Mouse (Mus musculus): ENCODE results near the gene Prickle2.

Gene Prickle2

DNA sequence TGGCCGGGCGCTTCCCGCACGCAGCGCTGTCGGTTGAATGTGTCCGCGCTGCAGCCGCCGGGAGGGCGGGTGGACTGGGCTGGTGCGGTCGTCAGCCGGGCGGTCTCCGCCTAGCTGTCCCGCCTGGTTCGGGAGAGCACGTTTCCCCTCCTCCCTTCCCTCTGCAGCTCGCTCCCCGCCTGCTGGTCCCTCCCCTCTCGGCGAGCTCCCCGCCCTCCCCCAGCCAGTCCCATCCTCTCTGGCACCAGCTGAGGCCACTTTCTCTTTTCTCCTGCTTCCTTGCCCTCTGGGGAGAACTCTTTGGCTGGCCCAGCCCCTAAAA lies at the start of gene Prickle2:
TSS of gene Prickle2 (minus strand) at position 11 of the 322 bp plus-strand sequence.
- peak; percentile 68 for DNase-seq (ENCODE audit: low read depth, low spot score)

- no peak for DNase-seq (ENCODE audit: low read depth, low spot score)
These were observed 46.8 kb upstream of the Prickle2 start for GRCm38 (mm10) chr6:92752737-92753136.

GRCm38 (mm10) chr6:92749420-92749819 lies 43.5 kb upstream of the Prickle2 start:
- peak; percentile 13 for DNase-seq (ENCODE audit: low read depth, low spot score)

DNA sequence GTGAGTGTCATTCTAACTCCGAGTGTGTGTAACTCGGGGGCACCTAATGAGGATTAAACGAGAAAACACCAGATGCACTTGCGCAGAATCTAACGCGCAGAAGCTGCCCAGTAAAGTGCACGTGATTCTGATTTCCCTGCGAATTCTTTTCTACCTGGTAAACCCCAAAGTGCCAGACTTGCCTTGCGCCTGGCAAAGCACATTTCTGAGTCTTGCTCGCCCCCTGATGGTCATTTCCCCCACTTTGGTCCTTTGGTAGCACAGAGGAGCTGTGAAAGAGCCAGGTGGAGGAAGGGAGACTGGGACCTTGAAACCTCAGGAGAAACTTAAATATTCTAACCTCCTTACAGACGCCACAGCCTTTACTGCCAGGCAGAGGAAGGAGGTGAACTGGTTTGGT lies 37.6 kb upstream of the Prickle2 start:
- peak; percentile 62 for DNase-seq (ENCODE audit: low read depth, low spot score)

- DNase-seq (ENCODE audit: low read depth, low spot score) = no peak
These were observed 31.2 kb upstream of the Prickle2 start for GRCm38 (mm10) chr6:92737116-92737515.

GRCm38 (mm10) chr6:92733651-92734050 lies 27.7 kb upstream of the Prickle2 start:
- no peak for DNase-seq (ENCODE audit: low read depth, low spot score)

GRCm38 (mm10) chr6:92728514-92728913 lies 22.6 kb upstream of the Prickle2 start:
- DNase-seq (ENCODE audit: low read depth, low spot score) = no peak

- DNase-seq (ENCODE audit: low read depth, low spot score) = peak; percentile 84
These were observed 22.1 kb upstream of the Prickle2 start for GRCm38 (mm10) chr6:92728084-92728483.

DNA sequence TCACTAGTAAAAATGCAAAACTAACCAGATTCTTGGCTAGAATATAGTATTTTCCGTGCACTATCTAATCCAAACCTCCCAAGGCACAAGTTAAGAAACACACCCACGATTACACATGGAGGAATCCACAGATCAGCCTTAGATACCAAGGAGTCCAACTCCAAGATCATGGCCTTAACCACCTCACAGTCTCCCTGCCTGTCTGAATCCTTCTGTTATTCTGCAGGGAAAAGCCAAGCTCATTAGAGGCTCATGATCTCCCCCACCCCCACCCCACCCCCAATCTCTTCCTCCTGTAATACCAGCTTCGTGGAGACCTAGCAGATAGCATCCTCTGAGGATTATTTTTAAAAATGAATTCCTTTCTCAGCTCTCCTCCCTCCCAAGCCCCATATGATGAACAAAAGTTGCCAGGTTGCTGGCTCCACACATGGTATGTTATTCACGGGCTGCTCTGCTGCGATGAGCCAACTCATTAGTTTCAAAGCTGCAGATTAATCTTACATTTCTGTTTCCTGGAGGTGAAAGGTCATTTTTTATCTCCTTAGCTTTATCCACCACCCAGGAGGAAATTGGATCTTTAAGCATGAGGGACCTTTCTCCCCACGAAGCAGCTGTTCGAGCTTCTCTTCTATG lies 21.5 kb upstream of the Prickle2 start:
- no peak for DNase-seq (ENCODE audit: low read depth, low spot score)

DNA sequence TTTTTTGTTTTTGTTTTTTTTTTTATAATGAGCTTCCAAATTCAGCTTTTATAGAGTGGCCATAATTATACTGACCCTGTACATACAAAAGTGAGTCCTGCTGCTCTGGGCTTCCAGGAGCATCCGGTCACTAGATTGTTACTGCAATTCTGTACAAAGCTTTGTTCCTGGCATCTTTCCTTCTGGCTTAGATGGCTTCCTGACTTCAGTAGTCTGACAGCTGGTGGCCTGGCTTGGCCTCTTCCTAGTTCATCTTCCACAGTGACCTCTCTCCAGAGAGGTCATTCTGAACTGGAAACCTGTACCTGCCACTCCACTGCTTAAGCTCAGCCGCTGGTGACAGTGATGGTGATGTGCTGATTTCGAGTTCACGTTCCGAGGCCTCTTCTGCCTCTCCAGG lies 20.2 kb upstream of the Prickle2 start:
- DNase-seq (ENCODE audit: low read depth, low spot score) = no peak

- DNase-seq (ENCODE audit: low read depth, low spot score) = no peak
These were observed 18.4 kb upstream of the Prickle2 start for GRCm38 (mm10) chr6:92724394-92724793.

- no peak for DNase-seq (ENCODE audit: low read depth, low spot score)
These were observed 9.9 kb upstream of the Prickle2 start for GRCm38 (mm10) chr6:92715806-92716205.

GRCm38 (mm10) chr6:92714748-92715147 lies 8.8 kb upstream of the Prickle2 start:
- DNase-seq (ENCODE audit: low read depth, low spot score) = no peak

DNA sequence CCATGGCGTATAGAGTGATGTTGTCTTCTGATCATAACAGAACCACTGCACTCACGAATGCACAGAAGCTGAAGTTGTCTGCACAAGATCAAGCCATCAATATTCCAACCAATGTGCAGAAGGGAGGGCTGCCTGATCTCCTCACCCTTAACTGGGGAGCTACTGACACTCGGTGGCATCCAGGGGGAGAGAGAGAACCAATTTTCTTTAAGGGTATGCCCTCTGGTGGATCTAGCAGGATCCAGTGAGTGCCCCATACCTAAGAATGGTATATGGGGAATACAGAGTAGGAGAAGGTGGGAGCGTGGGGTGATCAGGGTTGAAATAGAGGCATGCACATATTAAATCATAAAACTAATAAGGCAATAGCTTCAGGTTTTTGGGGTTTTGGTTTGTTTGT lies 2.2 kb upstream of the Prickle2 start:
- no peak for DNase-seq (ENCODE audit: low read depth, low spot score)

DNA sequence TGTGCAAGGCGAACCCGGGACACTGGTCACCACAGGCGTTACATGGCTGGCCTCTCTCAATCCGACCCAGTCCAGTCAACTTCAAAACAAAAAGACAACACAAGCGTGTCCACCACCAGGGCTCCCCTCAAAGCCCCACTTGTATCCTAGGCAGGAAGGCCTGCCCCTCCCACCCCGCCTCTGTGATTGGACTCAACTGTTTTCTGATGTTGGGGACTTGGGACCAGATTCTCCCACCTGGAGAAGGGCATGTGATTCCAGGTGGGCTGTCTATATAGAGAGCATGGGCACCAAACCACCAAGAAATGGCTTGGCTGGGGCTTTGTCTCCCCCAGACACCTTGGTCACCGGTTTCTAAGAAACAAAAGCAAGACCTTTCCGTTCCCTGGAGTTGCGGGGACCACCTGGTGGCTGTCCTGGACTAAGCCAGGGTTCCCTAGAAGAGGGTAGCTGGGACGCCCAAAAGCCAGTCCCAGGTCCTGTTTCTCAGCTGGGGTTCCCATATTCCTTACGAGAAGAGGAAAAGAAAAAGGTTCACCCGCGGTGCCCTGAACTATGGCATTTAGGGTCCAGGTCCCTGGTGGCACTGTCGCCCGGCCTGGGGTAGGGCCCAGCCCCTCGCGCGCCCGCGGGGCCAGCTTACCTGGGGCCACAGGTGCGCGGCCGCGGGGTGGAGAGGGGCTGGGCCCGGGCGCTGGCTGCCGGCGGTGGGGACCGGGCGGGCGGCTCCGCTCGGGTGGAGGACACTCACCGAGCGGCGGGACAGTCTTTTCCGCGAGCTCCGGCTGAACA lies 406 bp downstream of the Prickle2 start:
- DNase-seq (ENCODE audit: low read depth, low spot score) = no peak

GRCm38 (mm10) chr6:92704810-92705209 lies 1.1 kb downstream of the Prickle2 start:
- peak; percentile 61 for DNase-seq (ENCODE audit: low read depth, low spot score)

- no peak for DNase-seq (ENCODE audit: low read depth, low spot score)
These were observed 6.3 kb downstream of the Prickle2 start for GRCm38 (mm10) chr6:92699491-92700209.

- DNase-seq (ENCODE audit: low read depth, low spot score) = no peak
These were observed 8.1 kb downstream of the Prickle2 start for GRCm38 (mm10) chr6:92697807-92698206.

- no peak for DNase-seq (ENCODE audit: low read depth, low spot score)
These were observed 18.6 kb downstream of the Prickle2 start for GRCm38 (mm10) chr6:92687317-92687716.

DNA sequence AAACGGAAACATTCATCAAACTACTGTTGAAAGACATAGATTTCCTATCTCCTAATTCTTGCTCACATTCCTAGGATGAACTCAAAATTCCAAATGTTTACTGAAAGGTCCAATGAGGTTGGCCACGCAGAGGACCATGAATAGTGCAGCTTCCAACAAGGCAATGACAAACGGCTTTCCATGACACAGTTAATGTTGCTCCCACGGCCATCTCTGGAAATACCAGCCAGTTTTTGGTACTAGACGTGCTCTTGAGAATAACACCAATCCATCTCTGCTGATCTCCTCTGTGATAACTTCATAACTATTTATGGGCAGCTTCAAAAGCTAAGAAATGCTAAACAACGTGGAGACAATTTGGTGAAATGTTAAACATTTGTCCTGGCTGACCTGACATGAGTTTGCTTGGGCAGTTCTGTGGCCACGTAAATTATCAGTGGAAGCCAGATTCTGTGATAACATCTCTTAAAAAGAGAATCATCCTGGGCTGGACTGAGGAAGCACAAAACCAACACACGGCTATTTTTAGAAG lies 31.5 kb downstream of the Prickle2 start:
- no peak for DNase-seq (ENCODE audit: low read depth, low spot score)

- no peak for DNase-seq (ENCODE audit: low read depth, low spot score)
These were observed 35.3 kb downstream of the Prickle2 start for GRCm38 (mm10) chr6:92670518-92671147.

DNA sequence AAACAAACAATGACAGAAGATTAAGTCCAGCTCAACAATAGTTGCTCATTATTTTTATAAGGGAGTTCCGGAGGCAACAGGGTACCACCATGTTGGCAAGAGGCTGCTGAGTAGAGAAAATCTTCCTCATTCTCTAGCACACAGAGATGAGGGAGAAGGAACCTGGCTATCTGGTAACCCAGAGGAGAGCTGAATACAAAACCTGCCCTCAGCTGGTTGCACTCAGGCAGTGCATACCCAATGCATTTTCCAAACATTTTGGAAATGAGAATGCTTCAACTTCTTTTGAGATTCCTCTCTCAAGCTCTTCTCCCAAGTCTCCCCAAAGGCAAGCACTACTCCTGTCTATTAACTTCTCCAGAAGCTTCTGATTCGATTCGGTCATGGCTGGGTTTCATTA lies 36.3 kb downstream of the Prickle2 start:
- DNase-seq (ENCODE audit: low read depth, low spot score) = no peak

All from 3T3-L1 (cell line).